Mouse (Mus musculus) gastrocnemius, postnatal 4 days (tissue): ENCODE data around the gene 4933430I17Rik. TPM values are rescaled to one million over a fixed set of nuclear protein-coding genes. Genes with fewer than 3 reads are reported as not detected.
"Not testable (repeated sequence)": the region's sequence is repeated elsewhere in the genome, so short reads cannot be mapped to it uniquely, and the experiment has no call there.

Experiments
- DNase-seq, 2 experiments: peaks; one replicate each; pipeline ENCODE4 v3.0.0; 2021 to 2022; ENCODE audit warnings: low spot score in 2 of 2, mixed read lengths in 2 of 2
- total RNA-seq, 2 experiments: library from RNA; stranded (reverse); gene quantifications; 2 replicates each; pipeline ENCODE4 v1.2.3; 2021

Gene 4933430I17Rik
- total RNA-seq, 2 experiments from 2014 or later = 0.34 to 0.44 TPM

DNA sequence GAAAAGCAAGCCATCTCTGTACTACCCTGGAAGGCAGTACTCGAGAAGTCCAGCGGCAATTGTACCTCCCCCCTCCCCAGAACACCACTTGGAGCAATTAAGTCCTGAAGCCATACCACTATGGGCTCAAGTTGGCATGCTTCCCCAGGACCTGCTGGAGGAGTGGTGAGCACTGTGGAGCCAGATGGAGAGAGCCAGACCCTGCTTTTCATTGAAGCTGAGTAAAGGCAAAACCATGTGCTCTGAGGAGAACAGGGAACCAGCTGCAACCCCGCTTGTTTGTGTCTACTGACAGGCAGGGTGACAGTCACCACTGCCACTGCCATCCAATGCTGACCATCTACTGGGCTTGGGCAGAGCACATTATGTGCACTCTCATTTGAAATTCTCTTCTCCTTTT lies 16.6 kb downstream of the 4933430I17Rik start:
- no peak for DNase-seq

GRCm38 (mm10) chr4:62543782-62544181 lies 18.6 kb downstream of the 4933430I17Rik start:
- DNase-seq = no peak

- no peak for DNase-seq
These were observed 19.6 kb downstream of the 4933430I17Rik start for GRCm38 (mm10) chr4:62544801-62545200.

DNA sequence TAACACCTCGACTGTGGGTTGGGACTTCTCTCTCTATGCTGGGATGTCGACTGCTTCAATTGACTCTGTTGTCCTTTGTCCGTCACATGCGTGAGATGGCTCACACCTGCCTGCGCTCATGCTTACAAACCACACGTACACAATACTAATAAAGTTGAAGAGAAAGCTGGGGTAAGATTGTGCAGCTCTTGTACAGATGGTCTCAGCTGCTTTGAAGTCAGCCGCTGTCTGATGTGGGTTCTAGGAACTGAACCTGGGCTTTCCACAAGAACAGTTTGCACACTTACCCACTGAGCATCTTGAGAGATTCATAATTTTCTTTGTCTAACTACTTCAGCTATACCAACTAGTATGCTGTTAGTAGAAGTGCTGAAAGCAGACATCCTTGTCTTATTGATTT lies 26.8 kb downstream of the 4933430I17Rik start:
- no peak for DNase-seq

GRCm38 (mm10) chr4:62557436-62557835 lies 32.3 kb downstream of the 4933430I17Rik start:
- DNase-seq = no peak

DNA sequence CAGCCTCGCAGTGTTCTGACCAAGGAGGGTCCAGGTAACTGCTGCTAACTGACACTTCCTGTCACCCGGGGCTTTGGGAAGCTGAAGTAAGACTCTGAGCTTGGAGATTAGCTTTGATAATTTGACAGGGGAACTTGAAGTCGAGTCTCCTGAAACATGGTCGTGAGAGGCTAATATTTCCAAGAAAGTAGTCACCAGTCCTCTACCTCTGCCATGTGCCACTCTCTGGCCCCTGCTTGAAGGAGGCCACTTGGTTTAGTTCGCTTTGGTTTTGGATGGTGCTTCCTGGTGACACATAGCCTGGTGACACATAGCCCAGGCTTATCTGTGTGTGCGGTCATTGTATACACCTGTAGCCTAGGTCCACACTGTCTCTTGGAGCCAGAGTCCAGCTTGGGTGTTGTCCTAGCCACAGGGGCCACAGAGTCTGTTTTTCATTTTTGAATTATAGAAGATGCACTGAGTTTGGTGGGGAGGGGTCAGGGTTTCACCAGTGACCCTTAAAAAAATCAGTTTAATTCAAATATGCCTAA lies 34.7 kb downstream of the 4933430I17Rik start, which contains the start of gene Rgs3:
Gene Rgs3, plus strand, starts transcription at position 51 of the 533 bp plus-strand sequence.
- no peak for DNase-seq

DNA sequence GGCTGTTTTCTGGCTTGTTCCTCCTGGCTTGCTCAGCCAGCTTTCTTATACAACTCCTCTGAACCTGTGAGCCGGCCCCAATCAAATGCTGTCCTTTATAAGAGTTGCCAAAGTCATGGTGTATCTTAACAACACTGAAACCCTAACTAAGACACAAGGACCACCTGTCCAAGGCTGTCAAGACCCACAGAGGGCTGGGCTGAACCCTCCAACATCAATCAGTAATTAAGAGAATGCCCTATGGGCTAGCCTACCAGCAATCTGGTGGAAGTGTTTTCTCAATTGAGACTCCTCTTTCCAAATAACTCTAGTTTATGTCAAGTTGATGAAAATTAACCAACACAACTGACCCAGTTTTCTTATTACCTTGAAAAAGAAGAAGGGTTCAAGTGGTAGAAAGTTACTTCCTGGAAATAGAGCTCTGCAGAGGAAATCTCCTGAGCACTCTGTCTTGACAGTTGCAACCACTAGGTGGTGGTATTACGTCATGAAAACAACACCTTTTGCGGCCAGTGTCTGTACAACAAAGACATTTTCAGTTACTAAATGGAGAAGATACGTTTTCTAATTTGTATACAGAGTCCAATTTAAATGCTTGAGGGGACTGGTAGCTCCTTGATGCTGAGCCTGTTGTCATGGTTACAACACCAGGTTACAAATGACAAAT lies 35.9 kb downstream of the 4933430I17Rik start:
- DNase-seq = peak; percentile 51 to 70

DNA sequence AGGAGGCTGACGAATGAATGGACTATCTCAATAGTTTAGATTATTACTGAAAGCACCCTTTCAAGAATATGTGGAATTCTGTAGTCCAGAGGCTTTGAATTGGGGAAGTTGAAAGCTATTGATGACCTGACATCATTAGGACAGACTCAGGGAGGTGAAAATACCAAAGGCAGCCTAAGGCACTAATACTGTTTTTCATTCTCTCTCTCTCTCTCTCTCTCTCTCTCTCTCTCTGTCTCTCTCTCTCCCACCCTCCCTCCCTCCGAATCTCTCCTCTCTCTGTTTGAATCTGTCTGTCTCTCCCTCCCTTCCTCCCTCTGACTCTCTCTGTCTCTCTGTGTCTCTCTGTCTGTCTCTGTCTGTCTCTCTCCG lies 36.4 kb downstream of the 4933430I17Rik start:
- DNase-seq = no peak

DNA sequence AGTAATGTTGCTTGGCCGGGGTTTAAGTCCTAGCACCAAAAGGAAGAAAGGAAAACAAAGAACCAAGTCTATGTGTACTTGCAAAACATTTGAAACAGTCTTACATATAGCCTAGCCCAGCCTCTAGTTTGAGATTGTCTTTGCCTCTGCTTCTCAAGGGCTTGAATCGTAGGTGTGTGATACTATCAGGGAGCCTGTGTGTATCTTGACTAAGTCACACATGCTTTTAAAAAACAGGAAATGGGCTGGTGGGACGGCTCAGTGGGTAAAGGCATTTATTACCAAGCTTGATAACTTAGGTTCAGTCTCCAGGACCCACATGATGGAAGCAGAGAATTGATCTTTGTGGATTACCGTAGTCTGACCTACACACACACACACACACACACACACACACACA lies 36.8 kb downstream of the 4933430I17Rik start:
- no peak for DNase-seq

GRCm38 (mm10) chr4:62566530-62566929 lies 41.4 kb downstream of the 4933430I17Rik start:
- DNase-seq = no peak

GRCm38 (mm10) chr4:62567696-62568095 lies 42.5 kb downstream of the 4933430I17Rik start:
- DNase-seq = no peak

DNA sequence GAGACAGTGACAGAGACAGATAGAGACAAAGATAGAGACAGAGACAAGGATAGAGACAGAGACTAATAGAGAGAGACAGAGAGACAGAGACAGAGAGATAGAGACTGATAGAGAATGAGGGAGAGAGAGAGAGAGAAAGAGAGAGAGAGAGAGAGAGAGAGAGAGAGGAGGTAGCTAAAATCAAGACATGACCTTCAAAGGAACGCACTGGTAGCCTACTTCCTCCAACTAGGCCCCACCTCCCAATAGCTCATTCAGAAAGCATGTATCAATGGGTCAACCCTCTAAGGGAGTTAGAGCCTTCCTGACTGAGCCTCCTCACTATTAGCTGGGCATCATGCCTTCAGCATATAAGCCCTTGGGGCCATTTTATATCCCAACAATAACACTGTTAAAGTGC lies 43.2 kb downstream of the 4933430I17Rik start:
- DNase-seq = no peak

DNA sequence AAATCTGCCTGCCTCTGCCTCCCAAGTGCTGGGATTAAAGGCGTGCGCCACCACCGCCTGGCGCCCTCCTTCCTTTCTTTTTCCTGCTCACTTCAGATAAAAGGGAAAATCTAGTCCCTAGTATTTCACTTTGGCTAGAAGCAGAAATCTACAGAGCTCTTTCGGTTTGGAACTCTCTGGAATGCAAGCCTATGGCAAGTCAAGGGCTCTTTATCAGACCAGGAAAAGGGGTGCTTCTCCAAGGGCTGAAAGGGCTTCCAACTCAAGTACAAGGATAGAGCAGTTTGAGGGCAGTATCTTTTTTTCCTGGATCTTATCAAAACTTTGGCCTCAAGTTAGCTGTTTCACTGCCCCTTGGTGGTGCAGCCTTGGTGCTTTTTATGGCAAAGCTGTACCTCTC lies 44.4 kb downstream of the 4933430I17Rik start:
- DNase-seq = no peak

GRCm38 (mm10) chr4:62570029-62570428 lies 44.9 kb downstream of the 4933430I17Rik start:
- no peak for DNase-seq

DNA sequence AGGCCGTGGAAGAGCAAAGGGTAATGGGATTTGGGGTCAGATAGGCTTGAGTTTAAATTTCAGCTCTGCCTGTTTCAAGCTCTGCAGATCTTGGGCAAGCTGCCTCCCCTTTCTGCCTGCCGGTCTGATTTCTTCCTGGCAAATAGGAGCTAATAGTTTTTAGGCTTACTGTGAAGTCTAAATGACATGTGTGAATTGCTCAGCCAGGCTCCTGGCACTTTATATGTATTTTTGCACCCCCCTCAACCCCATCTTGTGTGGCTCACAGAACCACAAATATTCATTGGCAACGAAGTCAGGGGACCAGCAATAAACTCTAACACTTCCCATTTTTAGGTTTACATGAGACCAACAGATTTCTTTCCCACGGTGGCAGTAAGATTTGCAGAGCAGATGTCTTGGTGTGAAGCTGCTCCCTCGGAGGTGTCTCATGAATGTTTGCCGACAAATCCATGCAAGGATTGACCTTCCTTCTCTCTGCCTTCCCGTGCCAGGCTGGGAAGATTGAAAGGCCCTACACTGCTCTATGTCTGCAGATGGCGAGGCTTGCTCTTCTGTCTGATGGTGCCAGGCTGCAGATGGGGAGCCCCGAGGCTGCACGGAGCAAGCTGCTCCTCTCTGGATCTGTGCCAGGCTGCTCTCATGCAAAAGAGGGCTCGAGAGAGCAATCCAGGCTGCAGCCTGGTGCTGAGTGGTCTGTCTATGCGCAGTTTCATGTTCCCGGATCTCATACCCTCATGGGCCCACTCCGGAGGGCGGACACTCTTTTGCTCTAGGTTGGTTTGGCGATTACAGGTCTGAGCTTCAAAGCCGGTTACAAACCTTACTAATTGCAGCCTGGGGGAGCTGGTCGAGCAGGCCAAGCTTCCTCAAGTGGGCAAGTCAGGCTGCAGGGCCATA lies 57.4 kb downstream of the 4933430I17Rik start:
- DNase-seq = peak in 1 of 2 experiments; percentile 28

- peak; percentile 33 to 41 for DNase-seq
These were observed 58.3 kb downstream of the 4933430I17Rik start for GRCm38 (mm10) chr4:62583265-62584092.

GRCm38 (mm10) chr4:62587067-62587466 lies 61.9 kb downstream of the 4933430I17Rik start:
- DNase-seq = no peak

GRCm38 (mm10) chr4:62590878-62591277 lies 65.7 kb downstream of the 4933430I17Rik start:
- no peak for DNase-seq

- no peak for DNase-seq
These were observed 66.2 kb downstream of the 4933430I17Rik start for GRCm38 (mm10) chr4:62591326-62591725.

DNA sequence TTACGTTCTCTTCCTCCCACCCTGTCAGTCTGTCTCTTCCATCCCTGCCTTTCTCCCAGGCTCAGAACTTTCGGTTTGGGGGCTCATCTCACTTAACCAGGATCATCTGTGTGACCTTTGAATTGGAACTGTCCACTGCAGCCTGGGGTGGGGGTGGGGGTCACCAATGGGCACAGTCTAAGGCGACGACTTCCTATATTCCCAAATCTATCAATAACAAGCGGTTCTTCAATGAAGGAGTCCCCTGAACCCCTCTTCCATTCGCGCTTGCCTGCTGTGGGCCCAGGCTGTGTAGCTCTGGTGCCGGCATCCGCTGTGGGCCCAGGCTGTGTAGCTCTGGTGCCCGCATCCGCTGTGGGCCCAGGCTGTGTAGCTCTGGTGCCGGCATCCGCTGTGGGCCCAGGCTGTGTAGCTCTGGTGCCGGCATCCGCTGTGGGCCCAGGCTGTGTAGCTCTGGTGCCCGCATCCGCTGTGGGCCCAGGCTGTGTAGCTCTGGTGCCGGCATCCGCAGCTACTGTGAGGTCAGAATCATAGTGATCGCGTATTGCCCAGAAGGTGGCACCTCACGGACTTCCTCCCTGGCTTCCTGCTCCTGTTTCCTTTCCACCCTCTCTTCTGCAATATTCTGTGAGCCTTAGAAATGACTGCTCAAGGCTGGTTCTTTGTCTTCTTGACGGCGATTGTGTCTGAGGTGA lies 68.5 kb downstream of the 4933430I17Rik start:
- not testable (repeated sequence) for DNase-seq
